ENCODE assay signal across 9 mouse cellular contexts in the genomic region with DNA sequence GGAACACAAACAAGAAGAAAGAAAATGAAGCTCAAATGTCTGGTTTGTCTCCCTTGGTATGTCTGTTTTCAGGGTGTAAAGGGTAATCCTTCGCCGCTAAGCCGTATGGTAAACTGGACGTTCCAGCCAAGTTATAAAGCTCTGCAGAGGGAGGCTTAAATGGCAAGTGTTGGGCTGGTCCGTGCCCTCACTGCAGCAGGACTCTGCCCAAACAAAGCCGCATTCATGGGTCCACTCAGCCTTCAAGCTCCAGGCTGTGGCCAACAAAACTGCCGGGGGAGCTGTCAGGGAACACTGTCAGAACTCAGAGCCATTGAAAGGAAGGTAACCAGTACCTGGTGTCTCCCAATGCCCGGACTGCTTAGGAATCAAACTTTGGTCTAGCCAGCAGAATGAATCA. TPM values are rescaled to one million over a fixed set of nuclear protein-coding genes. Genes with fewer than 3 reads are reported as not detected.
DNase-seq lines count a peak whose midpoint lies in the region; ATAC-seq and TF ChIP-seq lines count a peak whose summit lies in the region.
"Had no signal": no experiment of that assay in that cellular context is flagged by ENCODE, and none has a peak within 500 bp of the region (broad histone marks: within the 10 kb centered on the region; RNA-seq: fewer than 3 reads in every experiment).

No protein-coding gene starts in this region.

- ATAC-seq in forebrain, embryonic 14.5 days: peak; percentile 84
- no peak for ATAC-seq in cerebellum, adult (ENCODE audit: insufficient number of reproducible peaks, low FRiP score, low TSS enrichment)
- ATAC-seq in liver, postnatal 0 days: no peak

- H3K27ac ChIP-seq in forebrain, embryonic 14.5 days (ENCODE audit: low read depth, low read length): peak overlapping the region; percentile 35; the same call in 1 of the 2 replicates
- peak overlapping the region; percentile 1; the same call in 1 of the 2 replicates for H3K27ac ChIP-seq in limb, embryonic 10.5 days
- H3K27ac ChIP-seq in liver, postnatal 0 days (ENCODE audit: low read depth): no peak overlapping the region
- H3K27ac ChIP-seq in gastrocnemius, adult 2 months: no peak overlapping the region

- H3K4me2 ChIP-seq in forebrain, embryonic 14.5 days (ENCODE audit: low read length): 0 out of 2 replicates have a peak overlapping the region, but pooled peaks have one; percentile 2
- H3K4me2 ChIP-seq in liver, postnatal 0 days (ENCODE audit: low read depth, low read length): no peak overlapping the region

- intact Hi-C loops in gastrocnemius, adult 2 months (cut with DNase I): no loop called here

- DNase-seq in right cerebral cortex, postnatal 10 days (ENCODE audit: low spot score in 2 of 2): peak; percentile 54 to 61
- no peak for DNase-seq in right cerebral cortex, postnatal 25 days
- peak; percentile 60 for DNase-seq in forebrain, embryonic 14.5 days (ENCODE audit: low spot score)
- no peak for DNase-seq in limb, embryonic 10.5 days (ENCODE audit: low spot score)
- DNase-seq in liver, postnatal 0 days: no peak
- no peak for DNase-seq in gastrocnemius, adult 2 months
- DNase-seq: lung, postnatal 36 days; thymus, adult 18-20 months had no signal

- H3K27me3 ChIP-seq in forebrain, embryonic 14.5 days (replicated peaks; ENCODE audit: control insufficient read depth, insufficient read depth, low read length): no peaks in the 10 kb centered on the region
- H3K27me3 ChIP-seq in limb, embryonic 10.5 days (ENCODE audit: low read depth, poor library complexity, severe bottlenecking): no peaks in the 10 kb centered on the region
- H3K27me3 ChIP-seq in liver, postnatal 0 days (ENCODE audit: insufficient read depth, low read length): no peaks in the 10 kb centered on the region

- H3K4me3 ChIP-seq in forebrain, embryonic 14.5 days (ENCODE audit: low read depth, low read length): no peak overlapping the region
- H3K4me3 ChIP-seq in limb, embryonic 10.5 days: no peak overlapping the region
- no peak overlapping the region for H3K4me3 ChIP-seq in liver, postnatal 0 days (ENCODE audit: low read depth, low read length)
- H3K4me3 ChIP-seq in gastrocnemius, adult 2 months: no peak overlapping the region

- TF ChIP-seq EP300 in liver, postnatal 0 days (IDR thresholded peaks at IDR 0.05; ENCODE audit: low read depth): no peak

- no peaks in the 10 kb centered on the region for H3K9me3 ChIP-seq in forebrain, embryonic 14.5 days (replicated peaks; ENCODE audit: control insufficient read depth, low read length)
- no peaks in the 10 kb centered on the region for H3K9me3 ChIP-seq in limb, embryonic 10.5 days (replicated peaks)
- no peaks in the 10 kb centered on the region for H3K9me3 ChIP-seq in liver, postnatal 0 days (ENCODE audit: low read length)

- H3K4me1 ChIP-seq in forebrain, embryonic 14.5 days (ENCODE audit: control insufficient read depth, insufficient read depth, low read length): peaks cover 2% of the 10 kb centered on the region; the same call in 1 of the 2 replicates
- peaks cover 17% of the 10 kb centered on the region; the same call in 1 of the 2 replicates for H3K4me1 ChIP-seq in limb, embryonic 10.5 days
- H3K4me1 ChIP-seq in liver, postnatal 0 days (ENCODE audit: insufficient read depth): no peaks in the 10 kb centered on the region

- no peaks in the 10 kb centered on the region for H3K36me3 ChIP-seq in forebrain, embryonic 14.5 days (ENCODE audit: control insufficient read depth, insufficient read depth, low read length)
- no peaks in the 10 kb centered on the region for H3K36me3 ChIP-seq in limb, embryonic 10.5 days
- no peaks in the 10 kb centered on the region for H3K36me3 ChIP-seq in liver, postnatal 0 days (replicated peaks; ENCODE audit: insufficient read depth, low read length)

- H3K9ac ChIP-seq in forebrain, embryonic 14.5 days (ENCODE audit: low read length): no peak overlapping the region
- H3K9ac ChIP-seq in liver, postnatal 0 days (replicated peaks): no peak overlapping the region

- TF ChIP-seq CTCF in liver, postnatal 0 days (IDR thresholded peaks at IDR 0.05; ENCODE audit: low read depth): no peak
- TF ChIP-seq CTCF in gastrocnemius, adult 2 months (IDR thresholded peaks at IDR 0.05): no peak

- 16% methylated on average over 8 of the region's 8 CpGs for WGBS in forebrain, embryonic 14.5 days
- WGBS in limb, embryonic 10.5 days: 64% methylated on average over 8 of the region's 8 CpGs
- WGBS in liver, postnatal 0 days (ENCODE audit: insufficient replicate concordance): 77% methylated on average over 8 of the region's 8 CpGs

RNA-seq across cellular contexts. Expression of a gene that starts 16.7 kb away (rescaled TPM):
- polyA plus RNA-seq in forebrain, embryonic 14.5 days (2014; fragmentation: Nextera tagmentation; extraction: Ambion mirVana): 39.5 and 45.8 TPM in 2 replicates
- polyA plus RNA-seq in limb, embryonic 10.5 days (2016; fragmentation: Nextera tagmentation; extraction: Ambion mirVana): 11.6 and 11.7 TPM in 2 replicates
- 3.1 and 3.4 TPM in 2 replicates for polyA plus RNA-seq in liver, postnatal 0 days (2015; fragmentation: Nextera tagmentation; extraction: Ambion mirVana)
- total RNA-seq in gastrocnemius, adult 2 months (2021): 10 to 100 TPM in 1 of 2 experiments, 1 to 10 TPM in 1; 8.3 to 12.4 TPM

RNA-seq across cellular contexts. Expression of a gene that starts 52.5 kb away (rescaled TPM):
- polyA plus RNA-seq in forebrain, embryonic 14.5 days (2014; fragmentation: Nextera tagmentation; extraction: Ambion mirVana): 17.0 and 18.1 TPM in 2 replicates
- 16.5 and 17.8 TPM in 2 replicates for polyA plus RNA-seq in limb, embryonic 10.5 days (2016; fragmentation: Nextera tagmentation; extraction: Ambion mirVana)
- polyA plus RNA-seq in liver, postnatal 0 days (2015; fragmentation: Nextera tagmentation; extraction: Ambion mirVana): 4.5 and 4.7 TPM in 2 replicates
- total RNA-seq in gastrocnemius, adult 2 months (2021): 10 to 100 TPM; 19.3 to 19.6 TPM

Comparison
In these comparisons a context has a peak if more than half of its experiments do, and no peak if none do; other contexts are left out.
1. DNase-seq: peak in right cerebral cortex, postnatal 10 days (2 of 2) and forebrain, embryonic 14.5 days (single experiment); none in right cerebral cortex, postnatal 25 days (single experiment), limb, embryonic 10.5 days (single experiment), liver, postnatal 0 days (single experiment) and gastrocnemius, adult 2 months (single experiment).
2. H3K27ac ChIP-seq: peak in forebrain, embryonic 14.5 days (single experiment) and limb, embryonic 10.5 days (single experiment); none in liver, postnatal 0 days (single experiment) and gastrocnemius, adult 2 months (single experiment).